Mouse (Mus musculus) hindbrain, embryonic 11.5 days (tissue): ENCODE results near the gene Gkn2. TPM values are rescaled to one million over a fixed set of nuclear protein-coding genes. Genes with fewer than 3 reads are reported as not detected.

Experiments
- ATAC-seq: fragments of 200-750 bp; cut with Nextera tagmentation; 2 replicates; pipeline ENCODE4 v1.8.0; 2017; ENCODE audit warnings: mild to moderate bottlenecking, moderate TSS enrichment, moderate library complexity; ENCODE audit not compliant: low FRiP score
- DNase-seq: peaks from one replicate; pipeline ENCODE4 v3.0.0-alpha.2; 2015; ENCODE audit warnings: low spot score
- H3K27ac ChIP-seq: fragments of 300-500 bp; sonication (generic); 2 replicates; pipeline ENCODE4 v1.5.1; 2014; ENCODE audit warnings: mild to moderate bottlenecking, low read depth, low read length
- H3K27me3 ChIP-seq: fragments of 300-500 bp; sonication (generic); 2 replicates; pipeline ENCODE4 v1.6.1; 2014; ENCODE audit warnings: mild to moderate bottlenecking, low read length, moderate library complexity, mixed read lengths; ENCODE audit not compliant: control insufficient read depth, insufficient read depth
- H3K36me3 ChIP-seq: fragments of 300-500 bp; sonication (generic); 2 replicates; pipeline ENCODE4 v1.6.1; 2014; ENCODE audit warnings: mild to moderate bottlenecking, low read length, moderate library complexity, mixed read lengths; ENCODE audit not compliant: control insufficient read depth, insufficient read depth
- H3K4me1 ChIP-seq: fragments of 300-500 bp; sonication (generic); replicated peaks from 2 replicates; pipeline ENCODE4 v1.6.1; 2014; ENCODE audit warnings: low read length, mixed read lengths; ENCODE audit not compliant: control insufficient read depth, insufficient read depth
- H3K4me2 ChIP-seq: fragments of 300-500 bp; sonication (generic); replicated peaks from 2 replicates; pipeline ENCODE4 v1.6.1; 2014; ENCODE audit warnings: mild to moderate bottlenecking, low read depth, low read length
- H3K4me3 ChIP-seq: fragments of 300-500 bp; sonication (generic); 2 replicates; pipeline ENCODE4 v1.5.1; 2014; ENCODE audit warnings: low read depth, low read length
- H3K9ac ChIP-seq: fragments of 300-500 bp; sonication (generic); 2 replicates; pipeline ENCODE4 v1.6.1; 2014; ENCODE audit warnings: low read depth, low read length
- H3K9me3 ChIP-seq: fragments of 300-500 bp; sonication (generic); 2 replicates; pipeline ENCODE4 v1.6.1; 2016; ENCODE audit warnings: low read length; ENCODE audit not compliant: control insufficient read depth
- WGBS: fragments of 180-500 bp; shearing (Covaris S2); extraction: QIAGEN DNeasy Blood & Tissue Kit; methylation state at CpG from one replicate; pipeline ENCODE4 v1.1.7; 2014; 5-methylcytosine and 5-hydroxymethylcytosine counted together
- polyA plus RNA-seq: library from polyadenylated mRNA; unstranded; fragments of >200 nt; fragmentation: Nextera tagmentation; extraction: Ambion mirVana; gene quantifications from 2 replicates; pipeline ENCODE4 v1.2.1, GENCODE M21; 2014

Gene Gkn2
- polyA plus RNA-seq, 1 experiment from 2014 or later = not detected

DNA sequence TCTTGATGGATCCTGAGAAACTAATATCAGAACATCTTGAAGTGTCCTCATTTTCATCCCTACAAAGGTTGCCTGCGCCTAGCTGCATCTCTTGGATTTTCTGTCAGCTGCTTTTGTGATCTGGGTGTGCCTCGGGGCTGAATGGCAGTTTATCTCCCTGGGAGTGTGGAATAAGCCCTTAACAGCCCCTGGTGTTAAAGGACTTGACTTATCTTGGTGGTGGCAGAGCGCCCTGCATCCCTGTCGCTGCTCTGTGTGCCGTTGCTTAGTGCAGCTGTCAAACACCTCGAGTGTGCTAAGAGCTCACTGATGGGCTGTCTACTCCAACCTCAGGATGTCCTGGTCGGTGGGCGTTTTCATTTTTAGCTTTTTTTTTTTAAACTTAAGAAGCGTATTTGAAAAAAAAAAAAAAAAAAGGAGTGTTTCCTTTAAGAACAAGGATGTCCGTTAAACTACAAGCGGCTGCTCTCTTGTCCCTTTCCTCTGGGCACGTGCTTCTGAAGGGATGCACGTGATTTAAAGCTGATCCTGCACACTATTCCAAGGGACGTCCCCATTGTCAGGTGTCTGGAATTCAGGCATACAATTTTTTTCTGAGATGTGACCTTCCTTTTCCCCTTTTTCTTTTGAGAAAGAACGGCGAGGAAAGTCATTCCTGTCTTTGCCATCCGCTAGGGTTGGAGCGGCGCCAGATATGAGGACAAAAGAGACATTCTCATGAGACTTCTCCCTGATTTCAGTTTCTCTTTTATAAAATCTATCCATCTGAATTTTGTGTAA lies 51.1 kb downstream of the Gkn2 start:
- Histone ChIP-seq H3K4me3 (no peak overlapping the region), H3K4me1 (no peaks in the 10 kb centered on the region), H3K27ac (no peak overlapping the region), H3K9ac (no peak overlapping the region), H3K9me3 (no peaks in the 10 kb centered on the region), H3K36me3 (no peaks in the 10 kb centered on the region), H3K4me2 (no peak overlapping the region), H3K27me3 (no peaks in the 10 kb centered on the region)
- 80% methylated on average over 19 of the region's 19 CpGs for WGBS
- no peak for DNase-seq
- ATAC-seq = no peak

GRCm38 (mm10) chr6:87426954-87427353 lies 53.8 kb downstream of the Gkn2 start:
- no peak overlapping the region for H3K4me2 ChIP-seq
- no peaks in the 10 kb centered on the region for H3K27me3 ChIP-seq
- H3K27ac ChIP-seq = no peak overlapping the region
- H3K4me3 ChIP-seq = no peak overlapping the region
- ATAC-seq (no peak), DNase-seq (no peak)
- no peaks in the 10 kb centered on the region for H3K4me1 ChIP-seq
- H3K9ac ChIP-seq = no peak overlapping the region
- no peaks in the 10 kb centered on the region for H3K9me3 ChIP-seq
- 85% methylated on average over 5 of the region's 5 CpGs for WGBS
- no peaks in the 10 kb centered on the region for H3K36me3 ChIP-seq

GRCm38 (mm10) chr6:87427616-87428015 lies 54.5 kb downstream of the Gkn2 start:
- Histone ChIP-seq H3K36me3 (no peaks in the 10 kb centered on the region), H3K4me3 (no peak overlapping the region), H3K9me3 (no peaks in the 10 kb centered on the region), H3K4me1 (no peaks in the 10 kb centered on the region), H3K9ac (no peak overlapping the region), H3K27me3 (no peaks in the 10 kb centered on the region), H3K4me2 (no peak overlapping the region), H3K27ac (no peak overlapping the region)
- WGBS = 60% methylated on average over 8 of the region's 8 CpGs
- no peak for ATAC-seq
- no peak for DNase-seq

DNA sequence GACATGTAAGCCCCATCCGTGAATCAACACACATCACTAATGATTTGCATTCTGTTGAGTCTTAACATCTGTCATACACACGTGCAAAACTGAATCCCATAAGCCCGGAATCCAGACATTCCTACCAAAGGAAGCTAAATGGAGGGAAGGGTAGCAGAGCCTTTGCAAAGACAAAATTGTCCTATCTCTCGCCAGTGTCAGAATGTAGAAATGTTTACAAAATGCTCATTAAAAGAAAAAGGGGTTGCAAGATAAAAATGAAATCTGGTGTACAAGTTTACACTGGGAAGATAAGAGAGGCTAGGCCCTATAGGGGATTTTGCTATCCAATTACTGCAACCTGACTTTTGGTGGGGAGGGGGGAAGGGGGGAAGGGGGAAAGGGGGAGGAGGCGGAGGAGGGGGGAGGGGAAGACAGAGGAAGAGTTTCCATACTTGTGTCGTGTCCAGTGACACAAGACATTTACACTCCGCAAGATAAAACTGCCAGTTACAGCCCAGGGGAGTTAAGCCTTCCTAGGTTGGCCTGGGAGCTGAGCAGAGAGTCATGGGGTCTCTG lies 55.4 kb downstream of the Gkn2 start, which contains the start of gene Bmp10:
Bmp10 (plus strand) TSS at position 508 of the 558 bp plus-strand sequence.
- H3K36me3 ChIP-seq = no peaks in the 10 kb centered on the region
- DNase-seq = no peak
- 80% methylated on average over 7 of the region's 7 CpGs for WGBS
- no peaks in the 10 kb centered on the region for H3K27me3 ChIP-seq
- H3K9me3 ChIP-seq = no peaks in the 10 kb centered on the region
- no peak within 1 kb of the TSS for H3K27ac ChIP-seq
- no peaks in the 10 kb centered on the region for H3K4me1 ChIP-seq
- H3K9ac ChIP-seq = no peak within 1 kb of the TSS
- no peak within 1 kb of the TSS for H3K4me2 ChIP-seq
- no peak for ATAC-seq
- H3K4me3 ChIP-seq = no peak within 1 kb of the TSS

Other genes starting within 250 kb of the Gkn2 start
- 4.5 and 7.4 TPM in 2 replicates for gene Antxr1, start 37.5 kb upstream of the Gkn2 start, polyA plus RNA-seq
- gene Gkn1, start 22.4 kb upstream of the Gkn2 start, polyA plus RNA-seq = not detected in 2 replicates
- gene Gkn3, start 15.6 kb downstream of the Gkn2 start, polyA plus RNA-seq = 0.29 TPM in 1 of 2 replicates, not detected in the other
- gene Bmp10, start 55.6 kb downstream of the Gkn2 start, polyA plus RNA-seq = not detected in 2 replicates
- gene Arhgap25, start 159.9 kb downstream of the Gkn2 start, polyA plus RNA-seq = 2.6 and 3.2 TPM in 2 replicates
- gene Prokr1, start 217.4 kb downstream of the Gkn2 start, polyA plus RNA-seq = 2.8 and 3.6 TPM in 2 replicates